In genomic region chr1:92648673-92649072, GRCm38 (mm10) we compare ENCODE assay signal across 8 mouse cellular contexts. TPM values are rescaled to one million over a fixed set of nuclear protein-coding genes. Genes with fewer than 3 reads are reported as not detected.
DNase-seq lines count a peak whose midpoint lies in the region; ATAC-seq lines count a peak whose summit lies in the region.

TSS of gene Otos (minus strand) at chr1:92648841.

- H3K4me2 ChIP-seq in forebrain, embryonic 14.5 days (ENCODE audit: low read length): no peak within 1 kb of the TSS
- H3K4me2 ChIP-seq in hindbrain, embryonic 12.5 days (replicated peaks): no peak within 1 kb of the TSS; the same call in 1 of the 2 replicates

- no peak within 1 kb of the TSS for H3K4me3 ChIP-seq in forebrain, embryonic 14.5 days (ENCODE audit: low read depth, low read length)
- H3K4me3 ChIP-seq in hindbrain, embryonic 12.5 days: no peak within 1 kb of the TSS

- no peaks in the 10 kb centered on the region for H3K27me3 ChIP-seq in forebrain, embryonic 14.5 days (replicated peaks; ENCODE audit: control insufficient read depth, insufficient read depth, low read length)
- peaks cover 9% of the 10 kb centered on the region; the same call in 1 of the 2 replicates for H3K27me3 ChIP-seq in hindbrain, embryonic 12.5 days

- no peak within 1 kb of the TSS for H3K27ac ChIP-seq in forebrain, embryonic 14.5 days (ENCODE audit: low read depth, low read length)
- H3K27ac ChIP-seq in hindbrain, embryonic 12.5 days: no peak within 1 kb of the TSS

- H3K36me3 ChIP-seq in forebrain, embryonic 14.5 days (ENCODE audit: control insufficient read depth, insufficient read depth, low read length): no peaks in the 10 kb centered on the region
- no peaks in the 10 kb centered on the region for H3K36me3 ChIP-seq in hindbrain, embryonic 12.5 days

- WGBS in forebrain, embryonic 14.5 days: 26% methylated on average over 8 of the region's 8 CpGs
- 31% methylated on average over 8 of the region's 8 CpGs for WGBS in hindbrain, embryonic 12.5 days

- H3K9ac ChIP-seq in forebrain, embryonic 14.5 days (ENCODE audit: low read length): no peak within 1 kb of the TSS
- no peak within 1 kb of the TSS for H3K9ac ChIP-seq in hindbrain, embryonic 12.5 days

- no peaks in the 10 kb centered on the region for H3K9me3 ChIP-seq in forebrain, embryonic 14.5 days (replicated peaks; ENCODE audit: control insufficient read depth, low read length)
- no peaks in the 10 kb centered on the region for H3K9me3 ChIP-seq in hindbrain, embryonic 12.5 days (replicated peaks)

- ATAC-seq in forebrain, embryonic 14.5 days: peak; percentile 67
- peak; percentile 38 for ATAC-seq in hindbrain, embryonic 12.5 days (ENCODE audit: low FRiP score)

- peak; percentile 82 for DNase-seq in MN1 (ENCODE audit: low spot score)
- DNase-seq in c-Kit-positive CD71-positive TER-119-positive erythroid progenitor cells, embryonic 14.5 days (ENCODE audit: low spot score): peak; percentile 57
- peak; percentile 79 for DNase-seq in forebrain, embryonic 14.5 days (ENCODE audit: low spot score)
- peak; percentile 71 to 81 for DNase-seq in layer of hippocampus, postnatal 25 days (ENCODE audit: extremely low spot score in 1 of 2, low spot score in 1 of 2)
- peak; percentile 39 for DNase-seq in lung, postnatal 25 days (ENCODE audit: low spot score)
- peak; percentile 54 for DNase-seq in retina, postnatal 7 days (ENCODE audit: low read depth, low spot score)
- peak; percentile 36 to 42 for DNase-seq in urinary bladder, postnatal 36 days (ENCODE audit: low spot score in 2 of 2)

- H3K4me1 ChIP-seq in forebrain, embryonic 14.5 days (ENCODE audit: control insufficient read depth, insufficient read depth, low read length): no peaks in the 10 kb centered on the region; the same call in 1 of the 2 replicates
- no peaks in the 10 kb centered on the region for H3K4me1 ChIP-seq in hindbrain, embryonic 12.5 days

RNA-seq across cellular contexts. Expression of gene Otos, which starts in this region (rescaled TPM):
- 0.11 TPM in 1 of 2 replicates, not detected in the other for polyA plus RNA-seq in forebrain, embryonic 14.5 days (2014; fragmentation: Nextera tagmentation; extraction: Ambion mirVana)
- not detected in 2 replicates for polyA plus RNA-seq in hindbrain, embryonic 12.5 days (2016; fragmentation: Nextera tagmentation; extraction: Ambion mirVana)
- total RNA-seq in layer of hippocampus, postnatal 25 days (2021): under 1 TPM; 0.38 to 0.44 TPM

Comparison
In these comparisons a context has a peak if more than half of its experiments do, and no peak if none do; other contexts are left out.
1. Peak in DNase-seq and ATAC-seq in forebrain, embryonic 14.5 days; RNA of the gene not detected or under 1 TPM.
2. Peak in ATAC-seq in hindbrain, embryonic 12.5 days; RNA of the gene not detected or under 1 TPM.
3. Peak in DNase-seq in layer of hippocampus, postnatal 25 days; RNA of the gene not detected or under 1 TPM.